Mouse (Mus musculus): ENCODE data around the gene 4930558K02Rik. TPM values are rescaled to one million over a fixed set of nuclear protein-coding genes. Genes with fewer than 3 reads are reported as not detected.

4930558K02Rik gene
- not detected in 2 replicates for polyA plus RNA-seq (2016; fragmentation: Nextera tagmentation; extraction: Ambion mirVana)

- 82% methylated on average over 1 of the region's 1 CpGs for WGBS
- H3K9me3 ChIP-seq = no peaks in the 10 kb centered on the region
- no peak within 1 kb of the TSS for H3K9ac ChIP-seq (replicated peaks)
- no peaks in the 10 kb centered on the region for H3K27me3 ChIP-seq
- no peak within 1 kb of the TSS for H3K27ac ChIP-seq (replicated peaks)
- H3K36me3 ChIP-seq = no peaks in the 10 kb centered on the region
- no peak for ATAC-seq (ENCODE audit: low FRiP score, low read depth)
- H3K4me3 ChIP-seq = no peak within 1 kb of the TSS
- H3K4me2 ChIP-seq (replicated peaks) = no peak within 1 kb of the TSS
- H3K4me1 ChIP-seq = peaks cover 5% of the 10 kb centered on the region; the same call in 1 of the 2 replicates
Observed at GRCm38 (mm10) chr1:161979536-161979935, at the start of gene 4930558K02Rik. 4930558K02Rik (minus strand) TSS chr1:161979636.

- H3K27me3 ChIP-seq = no peaks in the 10 kb centered on the region
- no peak for ATAC-seq (ENCODE audit: low FRiP score, low read depth)
- no peak overlapping the region; the same call in 1 of the 2 replicates for H3K27ac ChIP-seq (replicated peaks)
- peaks cover 17% of the 10 kb centered on the region for H3K4me1 ChIP-seq
- H3K9me3 ChIP-seq = no peaks in the 10 kb centered on the region
- H3K4me3 ChIP-seq = no peak overlapping the region
- no peaks in the 10 kb centered on the region for H3K36me3 ChIP-seq
- H3K9ac ChIP-seq (replicated peaks) = no peak overlapping the region
- H3K4me2 ChIP-seq (replicated peaks) = no peak overlapping the region
- 58% methylated on average over 8 of the region's 8 CpGs for WGBS
Observed at GRCm38 (mm10) chr1:162023681-162024270, 44.3 kb upstream of the 4930558K02Rik start.

DNA sequence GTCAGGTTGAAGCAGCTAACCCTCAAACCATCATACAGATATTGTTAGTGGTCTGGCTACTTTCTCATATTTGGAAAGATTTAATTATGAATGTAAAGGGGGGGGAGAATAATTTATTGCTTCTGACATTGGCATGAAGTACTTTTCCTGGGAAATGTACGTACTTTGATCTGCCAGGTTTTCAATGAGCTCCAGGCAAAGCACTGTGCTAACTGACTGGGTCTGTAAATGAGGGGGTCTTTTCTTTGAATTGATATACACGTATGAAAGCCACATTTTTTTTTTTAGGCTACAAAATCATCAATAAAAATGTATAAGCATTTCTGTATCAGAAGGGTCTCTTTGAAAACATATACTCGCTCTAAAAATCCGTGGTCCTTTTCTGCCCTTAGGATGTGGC lies 41.3 kb upstream of the 4930558K02Rik start:
- ATAC-seq (ENCODE audit: low FRiP score, low read depth) = no peak
- no peak overlapping the region for H3K27ac ChIP-seq (replicated peaks)
- no peaks in the 10 kb centered on the region for H3K27me3 ChIP-seq
- no peak overlapping the region for H3K9ac ChIP-seq (replicated peaks)
- no peak overlapping the region for H3K4me2 ChIP-seq (replicated peaks)
- H3K4me1 ChIP-seq = peaks cover 13% of the 10 kb centered on the region; the same call in 1 of the 2 replicates
- no peak overlapping the region for H3K4me3 ChIP-seq
- H3K36me3 ChIP-seq = no peaks in the 10 kb centered on the region
- no peaks in the 10 kb centered on the region for H3K9me3 ChIP-seq
- 66% methylated on average over 4 of the region's 4 CpGs for WGBS

GRCm38 (mm10) chr1:162020303-162020731 lies 40.9 kb upstream of the 4930558K02Rik start:
- Histone ChIP-seq H3K4me1 (peaks cover 13% of the 10 kb centered on the region; the same call in 1 of the 2 replicates), H3K9me3 (no peaks in the 10 kb centered on the region), H3K36me3 (no peaks in the 10 kb centered on the region), H3K4me3 (no peak overlapping the region), H3K4me2 (replicated peaks) (no peak overlapping the region), H3K27me3 (no peaks in the 10 kb centered on the region), H3K9ac (replicated peaks) (no peak overlapping the region), H3K27ac (replicated peaks) (no peak overlapping the region)
- WGBS = 63% methylated on average over 7 of the region's 7 CpGs
- no peak for ATAC-seq (ENCODE audit: low FRiP score, low read depth)

DNA sequence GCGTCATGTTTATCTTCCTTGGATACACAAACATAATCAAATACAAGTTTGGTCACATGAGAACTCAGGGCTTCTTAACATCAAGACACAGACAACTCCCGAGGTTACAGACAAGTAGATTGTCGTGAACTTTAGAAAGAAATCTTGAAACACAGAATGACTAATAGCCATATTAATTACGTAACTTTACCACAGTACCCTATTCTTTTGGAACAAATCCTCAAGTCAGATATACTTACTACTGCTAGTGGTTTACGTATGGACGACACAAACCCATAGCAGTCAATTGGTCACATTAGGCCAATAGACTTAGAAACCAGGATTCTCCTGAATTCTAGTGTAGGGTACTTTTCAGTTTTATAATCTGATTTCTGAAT lies 39.2 kb upstream of the 4930558K02Rik start:
- Histone ChIP-seq H3K4me1 (peaks cover 13% of the 10 kb centered on the region; the same call in 1 of the 2 replicates), H3K9me3 (no peaks in the 10 kb centered on the region), H3K36me3 (no peaks in the 10 kb centered on the region), H3K27me3 (no peaks in the 10 kb centered on the region), H3K9ac (replicated peaks) (no peak overlapping the region), H3K4me3 (no peak overlapping the region), H3K4me2 (replicated peaks) (no peak overlapping the region), H3K27ac (replicated peaks) (no peak overlapping the region)
- 86% methylated on average over 6 of the region's 6 CpGs for WGBS
- no peak for ATAC-seq (ENCODE audit: low FRiP score, low read depth)

DNA sequence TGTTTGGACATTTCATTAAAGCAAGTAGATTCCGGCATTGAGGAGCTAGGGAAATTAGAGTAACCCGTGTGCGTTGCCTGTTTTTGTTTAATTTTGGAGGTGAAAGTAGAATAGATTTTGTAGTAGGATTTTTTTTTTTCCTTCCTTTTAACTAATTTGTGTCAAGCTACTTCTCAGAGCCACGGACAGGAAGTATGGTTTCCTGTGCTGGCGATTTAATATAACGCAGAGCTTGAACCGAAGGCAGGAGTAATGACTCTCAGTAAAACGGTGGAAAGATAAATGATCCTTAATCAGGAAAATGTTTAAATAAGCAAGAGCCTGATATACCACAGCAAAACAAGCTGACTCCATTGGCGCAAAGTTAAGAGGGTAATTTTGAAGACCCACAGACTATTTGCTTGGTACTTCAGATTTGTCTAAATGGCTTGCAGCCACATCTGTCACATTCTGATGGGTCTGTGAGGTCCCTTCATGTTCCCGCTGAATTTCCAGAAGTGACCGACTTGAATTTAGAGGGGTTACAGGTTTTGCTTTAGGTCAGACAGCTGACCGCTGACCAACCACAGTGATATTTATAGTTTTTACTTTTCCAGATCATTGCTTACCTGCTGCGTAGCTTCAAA lies 38.7 kb upstream of the 4930558K02Rik start:
- WGBS = 80% methylated on average over 13 of the region's 13 CpGs
- peaks cover 13% of the 10 kb centered on the region; the same call in 1 of the 2 replicates for H3K4me1 ChIP-seq
- no peak for ATAC-seq (ENCODE audit: low FRiP score, low read depth)
- no peaks in the 10 kb centered on the region for H3K36me3 ChIP-seq
- no peak overlapping the region for H3K27ac ChIP-seq (replicated peaks)
- H3K4me2 ChIP-seq (replicated peaks) = no peak overlapping the region
- no peaks in the 10 kb centered on the region for H3K27me3 ChIP-seq
- no peak overlapping the region for H3K9ac ChIP-seq (replicated peaks)
- H3K4me3 ChIP-seq = no peak overlapping the region
- H3K9me3 ChIP-seq = no peaks in the 10 kb centered on the region

GRCm38 (mm10) chr1:162016982-162017381 lies 37.5 kb upstream of the 4930558K02Rik start:
- H3K36me3 ChIP-seq = no peaks in the 10 kb centered on the region
- H3K9ac ChIP-seq (replicated peaks) = no peak overlapping the region
- no peak overlapping the region for H3K4me2 ChIP-seq (replicated peaks)
- WGBS = 62% methylated on average over 7 of the region's 7 CpGs
- no peak overlapping the region for H3K4me3 ChIP-seq
- H3K9me3 ChIP-seq = no peaks in the 10 kb centered on the region
- peaks cover 13% of the 10 kb centered on the region; the same call in 1 of the 2 replicates for H3K4me1 ChIP-seq
- ATAC-seq (ENCODE audit: low FRiP score, low read depth) = no peak
- no peaks in the 10 kb centered on the region for H3K27me3 ChIP-seq
- H3K27ac ChIP-seq (replicated peaks) = no peak overlapping the region

DNA sequence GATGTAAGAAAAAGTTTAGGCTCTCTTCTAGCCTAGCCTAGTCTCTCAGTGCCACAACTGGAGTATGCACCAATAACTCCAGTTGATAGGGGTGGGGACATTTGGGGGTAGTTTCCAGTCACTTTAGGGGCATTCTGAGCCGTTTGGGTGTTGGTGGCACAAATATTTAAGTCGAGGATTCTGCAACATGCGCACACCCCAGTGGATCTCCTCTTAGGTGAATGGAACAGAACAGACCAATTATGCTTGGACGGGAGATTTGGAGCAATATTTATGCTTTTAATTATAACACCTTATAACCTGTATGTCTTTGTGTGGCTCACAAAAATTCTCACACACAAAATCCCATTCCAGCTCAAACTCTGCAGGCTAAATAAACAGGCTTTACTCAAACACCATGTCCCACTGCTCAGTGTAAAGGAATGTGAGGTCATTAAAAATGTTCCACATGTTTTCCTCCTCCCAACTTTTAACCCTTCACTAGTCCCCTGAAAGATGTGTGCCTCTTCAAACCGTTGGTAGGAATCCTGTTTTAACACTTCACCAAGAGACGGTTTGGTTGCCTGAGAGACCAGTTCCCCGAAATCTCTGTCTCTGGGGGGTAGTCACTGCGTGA lies 35.9 kb upstream of the 4930558K02Rik start:
- WGBS = 67% methylated on average over 8 of the region's 8 CpGs
- H3K27ac ChIP-seq (replicated peaks) = 0 out of 2 replicates have a peak overlapping the region, but pooled peaks have one; percentile 10

GRCm38 (mm10) chr1:162013561-162013960 lies 34.1 kb upstream of the 4930558K02Rik start:
- H3K9me3 ChIP-seq = no peaks in the 10 kb centered on the region
- no peaks in the 10 kb centered on the region for H3K4me1 ChIP-seq
- H3K4me3 ChIP-seq = no peak overlapping the region
- no peaks in the 10 kb centered on the region for H3K36me3 ChIP-seq
- no peak overlapping the region for H3K9ac ChIP-seq (replicated peaks)
- WGBS = 89% methylated on average over 4 of the region's 4 CpGs
- H3K27ac ChIP-seq (replicated peaks) = no peak overlapping the region
- H3K27me3 ChIP-seq = no peaks in the 10 kb centered on the region
- ATAC-seq (ENCODE audit: low FRiP score, low read depth) = no peak
- H3K4me2 ChIP-seq (replicated peaks) = no peak overlapping the region

More for the DNA sequence above, 35.9 kb upstream of the 4930558K02Rik start:
- H3K4me1 ChIP-seq = 0 out of 2 replicates have a peak, but pooled peaks cover 3% of the 10 kb centered on the region
- no peaks in the 10 kb centered on the region for H3K9me3 ChIP-seq
- no peak overlapping the region for H3K4me2 ChIP-seq (replicated peaks)
- H3K27me3 ChIP-seq = no peaks in the 10 kb centered on the region
- no peaks in the 10 kb centered on the region for H3K36me3 ChIP-seq
- no peak overlapping the region for H3K9ac ChIP-seq (replicated peaks)
- ATAC-seq (ENCODE audit: low FRiP score, low read depth) = no peak
- no peak overlapping the region for H3K4me3 ChIP-seq

DNA sequence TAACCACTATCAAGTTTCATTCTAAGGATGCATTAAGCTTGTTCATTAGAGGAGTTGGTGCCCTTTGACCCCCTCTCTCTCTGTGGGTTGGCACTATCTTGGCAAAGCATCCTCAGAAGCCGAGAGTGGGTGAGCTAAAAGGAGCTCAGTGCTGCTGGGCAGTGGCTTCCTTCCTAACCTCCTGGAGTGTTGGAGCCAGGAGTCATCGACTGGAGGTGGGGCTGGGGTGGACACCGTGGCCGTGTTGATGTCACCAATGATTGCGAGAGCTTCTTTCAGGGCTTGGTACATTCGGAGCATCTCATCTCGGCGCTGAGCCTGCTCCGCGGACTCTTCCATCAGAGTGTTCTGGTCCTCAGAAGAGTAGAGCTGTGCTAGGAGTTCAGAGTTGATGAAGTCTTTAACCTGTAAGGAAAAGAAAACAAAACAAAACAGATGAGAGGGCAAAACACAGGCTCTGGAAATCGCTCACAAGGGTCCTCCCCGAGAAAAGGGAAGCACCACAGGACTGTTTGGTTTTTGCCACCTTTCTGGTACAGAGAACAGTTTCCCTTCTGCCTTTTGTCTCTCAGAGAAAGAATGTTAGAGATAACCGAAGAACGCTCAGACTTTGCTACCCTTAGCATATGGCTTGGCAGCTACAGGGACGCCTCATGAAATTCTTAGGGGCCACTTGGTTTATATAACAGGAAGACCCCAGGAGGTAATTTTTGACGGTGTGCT lies 32.2 kb upstream of the 4930558K02Rik start:
- ATAC-seq (ENCODE audit: low FRiP score, low read depth) = no peak
- Histone ChIP-seq H3K27me3 (no peaks in the 10 kb centered on the region), H3K4me2 (replicated peaks) (no peak overlapping the region), H3K36me3 (no peaks in the 10 kb centered on the region), H3K9ac (replicated peaks) (no peak overlapping the region), H3K4me3 (no peak overlapping the region), H3K27ac (replicated peaks) (no peak overlapping the region), H3K9me3 (no peaks in the 10 kb centered on the region), H3K4me1 (no peaks in the 10 kb centered on the region)
- WGBS = 76% methylated on average over 16 of the region's 16 CpGs

GRCm38 (mm10) chr1:162009086-162009485 lies 29.6 kb upstream of the 4930558K02Rik start:
- H3K36me3 ChIP-seq = no peaks in the 10 kb centered on the region
- H3K9ac ChIP-seq (replicated peaks) = no peak overlapping the region
- no peak for ATAC-seq (ENCODE audit: low FRiP score, low read depth)
- no peak overlapping the region for H3K4me2 ChIP-seq (replicated peaks)
- H3K27ac ChIP-seq (replicated peaks) = no peak overlapping the region
- WGBS = 69% methylated on average over 8 of the region's 8 CpGs
- no peaks in the 10 kb centered on the region for H3K9me3 ChIP-seq
- H3K4me1 ChIP-seq = peaks cover 11% of the 10 kb centered on the region
- no peak overlapping the region for H3K4me3 ChIP-seq
- no peaks in the 10 kb centered on the region for H3K27me3 ChIP-seq

All from midbrain, embryonic 12.5 days (tissue).